Mouse (Mus musculus) intestine, postnatal 0 days (tissue): ENCODE results near the gene Atxn1. TPM values are rescaled to one million over a fixed set of nuclear protein-coding genes. Genes with fewer than 3 reads are reported as not detected.

Experiments used
- ATAC-seq: fragments of 200-750 bp; cut with Nextera tagmentation; 2 replicates; pipeline ENCODE4 v1.8.0; 2017; ENCODE audit warnings: mild to moderate bottlenecking, moderate TSS enrichment, moderate library complexity
- H3K27ac ChIP-seq: fragments of 300-500 bp; sonication (generic); 2 replicates; pipeline ENCODE4 v1.5.1; 2014; ENCODE audit warnings: mild to moderate bottlenecking, low read depth, low read length, moderate library complexity
- H3K27me3 ChIP-seq: fragments of 300-500 bp; sonication (generic); replicated peaks from 2 replicates; pipeline ENCODE4 v1.6.1; 2014; ENCODE audit warnings: low read length, mixed read lengths; ENCODE audit not compliant: control insufficient read depth, insufficient read depth
- H3K36me3 ChIP-seq: fragments of 300-500 bp; sonication (generic); 2 replicates; pipeline ENCODE4 v1.6.1; 2014; ENCODE audit warnings: mild to moderate bottlenecking, moderate library complexity; ENCODE audit not compliant: control insufficient read depth, insufficient read depth
- H3K4me1 ChIP-seq: fragments of 300-500 bp; sonication (generic); replicated peaks from 2 replicates; pipeline ENCODE4 v1.6.1; 2014; ENCODE audit warnings: antibody characterized with exemption, low read length, mixed read lengths; ENCODE audit not compliant: control insufficient read depth, insufficient read depth
- H3K4me2 ChIP-seq: fragments of 300-500 bp; sonication (generic); replicated peaks from 2 replicates; pipeline ENCODE4 v1.6.1; 2014; ENCODE audit warnings: low read depth, mild to moderate bottlenecking, moderate library complexity
- H3K4me3 ChIP-seq: fragments of 300-500 bp; sonication (generic); 2 replicates; pipeline ENCODE4 v1.5.1; 2014; ENCODE audit warnings: low read depth, low read length
- H3K9ac ChIP-seq: fragments of 300-500 bp; sonication (generic); 2 replicates; pipeline ENCODE4 v1.6.1; 2014; ENCODE audit warnings: mild to moderate bottlenecking, low read depth, low read length
- H3K9me3 ChIP-seq: fragments of 300-500 bp; sonication (generic); 2 replicates; pipeline ENCODE4 v1.6.1; 2016; ENCODE audit warnings: mixed run types; ENCODE audit not compliant: control insufficient read depth
- CTCF ChIP-seq: sonication (generic); IDR thresholded peaks from 2 replicates; pipeline ENCODE4 v1.5.1; 2016; ENCODE audit warnings: low read depth, mild to moderate bottlenecking, control low read depth, antibody characterized with exemption, moderate library complexity
- WGBS: fragments of 180-500 bp; shearing (Covaris S2); extraction: QIAGEN DNeasy Blood & Tissue Kit; methylation state at CpG from one replicate; pipeline ENCODE4 v1.1.7; 2014; 5-methylcytosine and 5-hydroxymethylcytosine counted together
- polyA plus RNA-seq: library from polyadenylated mRNA; unstranded; fragments of >200 nt; fragmentation: Nextera tagmentation; extraction: Ambion mirVana; gene quantifications from 2 replicates; pipeline ENCODE4 v1.2.1, GENCODE M21; 2015

Gene Atxn1
- polyA plus RNA-seq, 1 experiment from 2014 or later, result 6.1 TPM

DNA sequence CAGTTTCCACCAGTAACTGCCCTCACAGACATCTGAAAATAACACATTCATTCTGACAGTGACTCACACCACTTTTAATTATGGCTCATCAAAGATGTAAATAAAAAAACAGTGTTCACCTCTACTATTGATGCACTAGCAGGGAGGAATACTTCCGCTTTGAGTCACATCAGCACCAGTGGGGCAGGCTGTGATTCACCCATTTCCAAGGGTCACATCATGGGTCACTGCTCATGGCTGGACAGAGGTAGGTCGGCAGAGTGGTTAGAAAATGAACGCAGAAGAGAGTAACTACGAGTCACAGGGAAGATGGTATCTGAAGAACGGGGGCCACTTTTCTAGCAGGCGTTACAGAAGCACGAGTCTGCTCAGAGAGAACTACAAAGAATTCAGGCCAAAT, 124.9 kb downstream of the Atxn1 start:
- no peak for ATAC-seq
- Histone ChIP-seq H3K9ac (no peak overlapping the region), H3K4me1 (no peaks in the 10 kb centered on the region), H3K36me3 (0 out of 2 replicates have a peak, but pooled peaks cover 4% of the 10 kb centered on the region), H3K9me3 (no peaks in the 10 kb centered on the region), H3K4me2 (no peak overlapping the region), H3K27me3 (no peaks in the 10 kb centered on the region), H3K27ac (no peak overlapping the region), H3K4me3 (no peak overlapping the region)
- WGBS, result 79% methylated on average over 7 of the region's 7 CpGs
- TF ChIP-seq CTCF, result no peak

GRCm38 (mm10) chr13:45837609-45838220, 127.1 kb downstream of the Atxn1 start:
- 70% methylated on average over 8 of the region's 8 CpGs for WGBS
- H3K9me3 ChIP-seq, result no peaks in the 10 kb centered on the region
- no peak for ATAC-seq

DNA sequence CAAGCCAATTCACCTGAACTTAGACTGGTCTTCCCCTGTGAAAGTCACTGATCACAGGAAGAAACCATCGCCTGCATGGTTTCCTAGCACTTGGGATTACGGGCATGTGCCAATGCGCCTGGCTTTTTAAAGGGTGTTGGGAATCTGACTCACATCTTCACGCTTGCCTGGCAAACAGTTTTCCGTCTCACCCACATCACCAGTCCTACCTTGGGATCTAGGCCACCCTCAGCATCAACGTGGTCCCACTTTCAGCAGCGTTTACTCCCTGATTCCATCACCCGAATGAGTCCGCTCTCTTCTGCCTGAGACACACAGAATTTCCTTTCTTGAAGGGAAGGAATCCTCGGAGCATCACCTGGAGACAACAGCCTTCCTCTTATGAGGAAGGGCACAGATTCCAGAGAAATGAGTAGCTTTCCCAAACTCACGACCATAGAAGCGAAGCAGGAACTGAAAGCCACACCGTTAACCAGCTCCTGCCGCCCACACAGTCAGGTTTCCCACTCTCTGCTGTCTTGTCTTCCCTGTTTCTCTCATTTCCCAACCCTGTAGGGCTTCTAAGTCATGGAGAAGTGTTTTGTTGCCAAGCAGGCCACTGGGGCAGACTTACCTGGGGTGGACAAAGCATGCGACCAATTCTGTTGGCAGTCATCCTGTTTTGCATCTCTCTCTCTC, 128.3 kb downstream of the Atxn1 start:
- 92% methylated on average over 15 of the region's 15 CpGs for WGBS

More at GRCm38 (mm10) chr13:45837609-45838220, 127.1 kb downstream of the Atxn1 start:
- Histone ChIP-seq H3K27ac (no peak overlapping the region), H3K4me3 (no peak overlapping the region), H3K4me1 (no peaks in the 10 kb centered on the region), H3K27me3 (no peaks in the 10 kb centered on the region), H3K36me3 (0 out of 2 replicates have a peak, but pooled peaks cover 4% of the 10 kb centered on the region), H3K4me2 (no peak overlapping the region), H3K9ac (no peak overlapping the region)
- no peak for TF ChIP-seq CTCF

DNA sequence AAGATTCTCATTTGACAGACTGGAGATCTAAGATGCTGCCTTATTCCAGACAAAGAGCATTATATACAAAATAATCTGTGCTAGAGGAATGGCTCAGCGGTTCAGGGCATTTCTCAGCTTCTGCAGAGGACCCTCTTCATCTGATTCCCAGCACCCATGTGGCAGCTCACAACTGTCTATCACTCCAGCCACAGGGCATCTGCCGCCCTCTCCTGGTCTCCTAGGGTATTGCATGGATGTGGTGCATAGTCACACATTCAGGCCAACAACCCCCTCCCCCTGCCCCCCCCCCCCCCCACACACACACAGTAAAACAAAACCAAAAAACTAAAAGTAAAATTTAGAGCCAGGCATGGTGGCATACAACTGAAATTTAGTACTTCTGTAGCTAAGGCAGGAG, 130.5 kb downstream of the Atxn1 start:
- no peak for ATAC-seq
- TF ChIP-seq CTCF, result peak; percentile 53
- no peaks in the 10 kb centered on the region for H3K4me1 ChIP-seq
- H3K27ac ChIP-seq, result no peak overlapping the region
- no peak overlapping the region for H3K9ac ChIP-seq
- WGBS, result 91% methylated on average over 2 of the region's 2 CpGs
- H3K4me2 ChIP-seq, result no peak overlapping the region
- H3K27me3 ChIP-seq, result no peaks in the 10 kb centered on the region
- no peaks in the 10 kb centered on the region for H3K9me3 ChIP-seq
- 0 out of 2 replicates have a peak, but pooled peaks cover 4% of the 10 kb centered on the region for H3K36me3 ChIP-seq
- H3K4me3 ChIP-seq, result no peak overlapping the region

More for the DNA sequence above, 128.3 kb downstream of the Atxn1 start:
- no peak for TF ChIP-seq CTCF
- H3K27me3 ChIP-seq, result no peaks in the 10 kb centered on the region
- no peaks in the 10 kb centered on the region for H3K9me3 ChIP-seq
- ATAC-seq, result no peak
- no peaks in the 10 kb centered on the region for H3K4me1 ChIP-seq
- 0 out of 2 replicates have a peak, but pooled peaks cover 4% of the 10 kb centered on the region for H3K36me3 ChIP-seq
- no peak overlapping the region for H3K4me3 ChIP-seq
- no peak overlapping the region for H3K9ac ChIP-seq
- H3K27ac ChIP-seq, result no peak overlapping the region
- no peak overlapping the region for H3K4me2 ChIP-seq

- Histone ChIP-seq H3K36me3 (0 out of 2 replicates have a peak, but pooled peaks cover 4% of the 10 kb centered on the region), H3K9ac (no peak overlapping the region), H3K27ac (no peak overlapping the region), H3K4me3 (no peak overlapping the region), H3K4me2 (no peak overlapping the region), H3K4me1 (no peaks in the 10 kb centered on the region), H3K27me3 (no peaks in the 10 kb centered on the region), H3K9me3 (no peaks in the 10 kb centered on the region)
- ATAC-seq, result no peak
- no peak for TF ChIP-seq CTCF
- 80% methylated on average over 11 of the region's 11 CpGs for WGBS
Observed at GRCm38 (mm10) chr13:45832695-45833350, 132.0 kb downstream of the Atxn1 start.

DNA sequence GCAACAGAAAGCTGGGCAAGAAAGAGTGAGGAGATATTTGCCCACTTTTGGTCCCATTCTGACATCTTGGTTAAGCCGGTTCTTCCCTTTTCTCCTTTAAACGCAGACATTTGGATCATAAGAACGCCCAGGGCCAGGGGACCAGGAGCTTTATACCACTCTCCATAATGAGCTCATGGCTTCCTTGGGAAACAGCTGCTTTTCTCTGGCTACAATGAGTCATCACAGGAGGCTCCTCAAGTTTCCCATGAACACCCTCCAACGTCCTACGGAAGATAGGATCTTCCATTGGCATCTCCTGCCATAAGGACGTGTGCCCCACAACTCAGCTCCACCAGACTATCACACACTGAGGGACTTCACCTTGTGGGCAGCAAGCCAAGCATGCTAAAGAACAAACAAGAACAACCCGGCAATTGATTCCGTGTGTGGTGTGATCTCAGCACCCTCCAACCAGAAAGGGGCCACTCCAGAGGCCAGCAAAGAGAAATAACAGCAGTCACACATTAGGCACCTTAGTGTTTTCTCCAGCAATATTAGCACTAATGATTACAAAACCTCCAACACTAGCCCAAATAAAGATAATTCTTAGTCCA, 135.4 kb downstream of the Atxn1 start:
- no peaks in the 10 kb centered on the region for H3K36me3 ChIP-seq
- H3K9me3 ChIP-seq, result no peaks in the 10 kb centered on the region
- no peak for TF ChIP-seq CTCF
- H3K27me3 ChIP-seq, result no peaks in the 10 kb centered on the region
- no peak for ATAC-seq
- no peaks in the 10 kb centered on the region for H3K4me1 ChIP-seq
- no peak overlapping the region for H3K4me3 ChIP-seq
- WGBS, result 78% methylated on average over 8 of the region's 8 CpGs
- H3K9ac ChIP-seq, result no peak overlapping the region
- H3K4me2 ChIP-seq, result no peak overlapping the region
- no peak overlapping the region for H3K27ac ChIP-seq
